Mouse (Mus musculus): ENCODE measurements around the gene Cacul1. TPM values are rescaled to one million over a fixed set of nuclear protein-coding genes. Genes with fewer than 3 reads are reported as not detected.
A peak's percentile ranks its signal among the peaks of the same experiment; 100 is the strongest.

Cacul1 gene
- polyA plus RNA-seq, 1 experiment from 2014 or later, result 23.4 TPM

GRCm38 (mm10) chr19:60583201-60583600, 2.4 kb upstream of the Cacul1 start:
- Histone ChIP-seq H3K9me3 (no peaks in the 10 kb centered on the region), H3K27me3 (no peaks in the 10 kb centered on the region), H3K4me1 (replicated peaks) (peaks cover 23% of the 10 kb centered on the region), H3K36me3 (no peaks in the 10 kb centered on the region), H3K4me2 (replicated peaks) (no peak overlapping the region), H3K4me3 (replicated peaks) (no peak overlapping the region), H3K27ac (no peak overlapping the region), H3K9ac (replicated peaks) (no peak overlapping the region)
- 93% methylated on average over 2 of the region's 2 CpGs for WGBS
- no peak for ATAC-seq

DNA sequence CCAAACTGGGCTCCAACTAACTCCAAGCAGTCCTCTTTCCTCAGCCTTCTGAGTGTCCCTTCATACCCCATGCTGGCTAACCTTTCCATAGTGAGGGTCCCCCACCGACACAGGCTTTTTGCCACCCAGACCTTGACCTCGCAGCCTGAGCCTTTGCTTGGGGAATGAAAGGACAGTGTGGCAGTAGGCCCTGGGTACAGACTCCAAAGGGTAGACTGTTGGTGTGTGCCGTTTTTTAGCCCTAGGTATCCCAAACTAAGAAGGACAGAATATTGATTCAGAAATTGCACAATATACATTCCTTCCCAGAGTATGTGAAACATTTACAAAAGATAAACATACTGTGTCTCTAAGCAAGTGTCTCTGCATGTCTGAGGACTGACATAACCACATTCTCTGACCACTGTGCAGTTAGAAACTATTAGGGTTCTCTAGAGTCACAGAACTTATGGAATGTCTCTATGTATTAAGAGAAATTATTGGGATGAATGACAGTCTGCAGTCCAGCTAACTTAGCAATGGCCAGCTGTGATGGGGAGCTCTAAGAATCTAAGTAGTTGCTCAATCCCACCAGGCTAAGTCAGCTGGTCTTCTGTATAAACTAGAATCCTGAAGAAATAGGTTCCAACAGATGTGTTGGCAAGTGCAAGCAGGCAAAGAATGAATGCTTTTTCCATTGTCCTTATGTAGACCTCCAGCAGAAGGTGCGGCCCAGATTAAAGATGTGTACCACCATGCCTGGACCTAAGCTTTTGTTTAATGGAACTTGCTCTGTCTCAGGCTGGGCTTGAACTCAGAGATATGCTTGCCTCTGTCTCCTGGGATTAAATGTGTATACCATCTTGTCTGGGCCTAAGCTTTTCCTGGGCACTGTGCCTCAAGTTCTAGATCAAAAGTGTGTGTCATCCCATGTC, 809 bp upstream of the Cacul1 start:
- ATAC-seq, result peak; percentile 62
- H3K36me3 ChIP-seq, result no peaks in the 10 kb centered on the region
- H3K4me2 ChIP-seq (replicated peaks), result peak overlapping the region; percentile 84
- H3K27me3 ChIP-seq, result no peaks in the 10 kb centered on the region
- H3K4me1 ChIP-seq (replicated peaks), result peaks cover 36% of the 10 kb centered on the region
- 41% methylated on average over 4 of the region's 4 CpGs for WGBS
- peak overlapping the region; percentile 94 for H3K27ac ChIP-seq
- H3K9me3 ChIP-seq, result no peaks in the 10 kb centered on the region
- H3K9ac ChIP-seq (replicated peaks), result peak overlapping the region; percentile 51
- peak overlapping the region; percentile 98 for H3K4me3 ChIP-seq (replicated peaks)

DNA sequence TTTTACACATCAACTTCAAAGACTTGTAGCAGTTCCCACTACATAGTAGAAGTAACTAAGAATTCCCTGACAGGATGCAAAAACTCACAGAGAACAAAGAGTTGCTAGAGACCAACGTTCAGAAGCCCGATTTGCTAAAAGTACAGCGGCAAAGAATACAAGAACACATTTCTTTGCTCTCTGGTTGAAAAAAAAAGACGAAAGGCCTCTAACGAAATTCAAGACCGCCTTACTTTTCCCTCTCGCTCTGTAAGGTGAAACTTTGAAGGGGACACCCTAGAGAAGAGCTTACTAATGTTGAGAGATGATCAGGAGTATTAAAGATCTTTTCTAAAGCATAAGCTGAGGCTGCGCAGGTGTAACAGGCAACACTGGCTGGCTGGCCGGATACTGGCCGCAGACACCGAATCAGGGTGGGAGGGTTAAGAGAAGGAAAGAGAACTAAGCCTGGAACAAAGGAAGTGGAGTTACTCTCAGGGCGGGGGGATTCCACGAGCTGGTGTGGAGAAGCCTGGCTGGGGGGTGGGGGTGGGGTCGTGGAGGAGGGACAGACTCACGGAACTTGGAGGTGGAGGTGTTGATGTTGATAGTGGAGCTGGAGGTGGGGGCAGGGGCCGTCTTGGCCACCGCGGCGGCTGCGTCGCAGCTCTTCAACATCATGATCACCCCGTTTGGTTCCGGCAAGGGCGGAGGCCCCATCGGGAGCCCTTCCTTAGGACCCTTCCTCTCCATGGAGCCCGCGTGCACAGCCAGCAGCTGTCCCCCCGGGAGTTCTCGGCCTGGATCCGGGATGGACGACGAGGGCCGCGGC, 849 bp downstream of the Cacul1 start:
- peak; percentile 75 for ATAC-seq
- Histone ChIP-seq H3K27me3 (no peaks in the 10 kb centered on the region), H3K9me3 (no peaks in the 10 kb centered on the region), H3K9ac (replicated peaks) (peak overlapping the region; percentile 98), H3K4me1 (replicated peaks) (peaks cover 50% of the 10 kb centered on the region), H3K36me3 (no peaks in the 10 kb centered on the region; the same call in 1 of the 2 replicates), H3K27ac (peak overlapping the region; percentile 94), H3K4me2 (replicated peaks) (peak overlapping the region; percentile 84), H3K4me3 (replicated peaks) (peak overlapping the region; percentile 98)
- WGBS, result 1% methylated on average over 33 of the region's 34 CpGs

DNA sequence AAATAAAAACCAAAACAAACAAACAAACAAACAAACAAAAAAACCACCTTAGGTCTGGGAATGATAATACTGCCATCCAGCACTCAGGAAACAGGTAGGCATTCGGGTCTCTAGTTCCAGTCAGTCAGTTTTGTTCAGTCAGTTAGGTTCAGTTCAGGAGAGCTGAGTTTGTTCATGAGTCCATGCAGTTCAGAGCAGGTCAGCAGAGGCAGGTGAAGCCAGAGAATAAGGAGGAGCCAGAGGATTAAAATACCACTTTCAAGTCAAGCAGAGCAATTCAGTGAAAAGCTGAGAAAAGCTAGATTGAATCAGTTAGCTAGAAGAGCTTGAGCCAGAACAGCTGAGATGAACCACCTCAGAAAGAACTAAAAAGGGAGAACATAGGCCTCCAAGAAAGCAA, 4.1 kb downstream of the Cacul1 start:
- peak overlapping the region; percentile 14; the same call in 1 of the 2 replicates for H3K4me2 ChIP-seq (replicated peaks)

GRCm38 (mm10) chr19:60560497-60560896, 20.3 kb downstream of the Cacul1 start:
- Histone ChIP-seq H3K9me3 (no peaks in the 10 kb centered on the region), H3K9ac (replicated peaks) (no peak overlapping the region), H3K4me3 (replicated peaks) (no peak overlapping the region), H3K4me2 (replicated peaks) (no peak overlapping the region), H3K27me3 (no peaks in the 10 kb centered on the region), H3K4me1 (replicated peaks) (peaks cover 2% of the 10 kb centered on the region; the same call in 1 of the 2 replicates), H3K27ac (no peak overlapping the region), H3K36me3 (peaks cover 20% of the 10 kb centered on the region)
- ATAC-seq, result no peak

More for the DNA sequence above, 4.1 kb downstream of the Cacul1 start:
- peaks cover 64% of the 10 kb centered on the region for H3K4me1 ChIP-seq (replicated peaks)
- 90% methylated on average over 1 of the region's 1 CpGs for WGBS
- H3K4me3 ChIP-seq (replicated peaks), result no peak overlapping the region
- no peaks in the 10 kb centered on the region for H3K9me3 ChIP-seq
- peaks cover 5% of the 10 kb centered on the region; the same call in 1 of the 2 replicates for H3K36me3 ChIP-seq
- 0 out of 2 replicates have a peak overlapping the region, but pooled peaks have one; percentile 32 for H3K9ac ChIP-seq (replicated peaks)
- no peak for ATAC-seq
- no peak overlapping the region for H3K27ac ChIP-seq
- no peaks in the 10 kb centered on the region for H3K27me3 ChIP-seq

GRCm38 (mm10) chr19:60554866-60555438, 25.9 kb downstream of the Cacul1 start:
- H3K27ac ChIP-seq, result no peak overlapping the region
- H3K4me1 ChIP-seq (replicated peaks), result peaks cover 2% of the 10 kb centered on the region; the same call in 1 of the 2 replicates
- no peak overlapping the region for H3K4me2 ChIP-seq (replicated peaks)
- no peak overlapping the region for H3K9ac ChIP-seq (replicated peaks)
- H3K9me3 ChIP-seq, result no peaks in the 10 kb centered on the region
- H3K36me3 ChIP-seq, result peaks cover 23% of the 10 kb centered on the region
- no peak overlapping the region for H3K4me3 ChIP-seq (replicated peaks)
- ATAC-seq, result no peak
- 88% methylated on average over 4 of the region's 4 CpGs for WGBS
- H3K27me3 ChIP-seq, result no peaks in the 10 kb centered on the region

DNA sequence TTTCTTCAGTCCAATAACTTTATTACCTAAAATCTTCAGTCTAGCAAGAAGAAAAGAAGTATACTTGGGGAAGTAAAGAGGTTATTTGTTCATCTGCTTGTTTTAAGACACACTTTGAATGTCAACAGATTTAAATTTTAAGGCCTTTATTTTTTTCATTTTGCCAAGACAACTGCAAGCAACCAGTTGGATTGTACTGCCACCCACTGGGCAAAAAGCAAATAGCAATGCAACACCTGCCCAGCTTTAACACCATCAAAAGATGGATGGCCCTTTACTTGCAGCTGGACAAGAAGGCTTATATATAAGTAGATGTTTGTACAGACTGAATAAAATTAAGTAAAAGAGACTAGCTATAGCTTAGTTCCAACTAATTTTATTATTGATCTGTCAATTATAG, 27.3 kb downstream of the Cacul1 start:
- Histone ChIP-seq H3K9me3 (no peaks in the 10 kb centered on the region), H3K4me1 (replicated peaks) (peaks cover 2% of the 10 kb centered on the region; the same call in 1 of the 2 replicates), H3K4me2 (replicated peaks) (no peak overlapping the region), H3K27ac (no peak overlapping the region), H3K27me3 (no peaks in the 10 kb centered on the region), H3K9ac (replicated peaks) (no peak overlapping the region), H3K36me3 (peaks cover 18% of the 10 kb centered on the region), H3K4me3 (replicated peaks) (no peak overlapping the region)
- ATAC-seq, result no peak

DNA sequence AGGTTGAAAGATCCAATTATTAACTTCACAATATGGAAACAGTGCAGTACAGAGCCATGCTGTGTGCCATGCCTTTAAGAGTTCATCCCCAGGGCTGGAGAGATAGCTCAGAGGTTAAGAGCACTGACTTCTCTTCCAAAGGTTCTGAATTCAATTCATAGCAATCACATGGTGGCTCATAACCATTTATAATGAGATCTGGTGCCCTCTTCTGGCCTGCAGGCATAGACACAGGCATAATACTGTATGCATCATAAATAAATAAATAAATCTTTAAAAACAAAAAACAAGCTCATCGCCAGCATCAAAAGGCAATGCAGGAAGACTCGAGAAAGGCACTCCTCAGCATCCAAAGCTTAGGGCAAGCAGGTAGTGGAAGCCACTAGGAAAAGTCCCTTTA, 37.5 kb downstream of the Cacul1 start:
- H3K4me3 ChIP-seq (replicated peaks), result no peak overlapping the region
- no peaks in the 10 kb centered on the region for H3K27me3 ChIP-seq
- 86% methylated on average over 2 of the region's 2 CpGs for WGBS
- H3K27ac ChIP-seq, result no peak overlapping the region
- ATAC-seq, result no peak
- no peak overlapping the region for H3K9ac ChIP-seq (replicated peaks)
- H3K36me3 ChIP-seq, result peaks cover 20% of the 10 kb centered on the region
- H3K9me3 ChIP-seq, result no peaks in the 10 kb centered on the region
- H3K4me2 ChIP-seq (replicated peaks), result no peak overlapping the region
- H3K4me1 ChIP-seq (replicated peaks), result no peaks in the 10 kb centered on the region

GRCm38 (mm10) chr19:60531897-60532296, 48.9 kb downstream of the Cacul1 start:
- no peak overlapping the region for H3K9ac ChIP-seq (replicated peaks)
- peaks cover 22% of the 10 kb centered on the region for H3K36me3 ChIP-seq
- H3K27me3 ChIP-seq, result no peaks in the 10 kb centered on the region
- H3K9me3 ChIP-seq, result no peaks in the 10 kb centered on the region
- no peak overlapping the region for H3K4me2 ChIP-seq (replicated peaks)
- no peak overlapping the region for H3K4me3 ChIP-seq (replicated peaks)
- no peak for ATAC-seq
- WGBS, result 93% methylated on average over 2 of the region's 2 CpGs
- H3K4me1 ChIP-seq (replicated peaks), result no peaks in the 10 kb centered on the region
- no peak overlapping the region for H3K27ac ChIP-seq

DNA sequence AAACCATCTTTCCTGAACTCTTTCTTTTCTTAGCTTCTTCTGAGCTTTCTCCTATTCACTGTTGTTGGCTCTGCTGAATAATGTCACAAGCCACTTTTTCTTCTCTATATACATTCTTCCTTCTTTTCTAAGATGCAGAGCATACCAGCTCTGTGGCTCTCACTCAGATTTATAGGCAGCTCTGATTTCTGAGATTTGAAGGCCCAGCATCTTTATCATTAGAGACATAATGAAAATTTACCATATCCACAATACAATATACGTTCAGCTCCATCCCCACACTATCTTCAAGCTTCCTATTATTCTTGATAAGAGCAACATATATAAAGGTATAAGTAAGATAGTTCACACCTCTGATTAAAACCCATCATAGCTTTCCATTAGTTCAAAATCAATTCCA, 50.7 kb downstream of the Cacul1 start:
- Histone ChIP-seq H3K4me1 (replicated peaks) (no peaks in the 10 kb centered on the region), H3K36me3 (peaks cover 26% of the 10 kb centered on the region), H3K9me3 (no peaks in the 10 kb centered on the region), H3K4me3 (replicated peaks) (no peak overlapping the region), H3K9ac (replicated peaks) (no peak overlapping the region), H3K27ac (no peak overlapping the region), H3K4me2 (replicated peaks) (no peak overlapping the region), H3K27me3 (no peaks in the 10 kb centered on the region)
- WGBS, result 95% methylated on average over 1 of the region's 1 CpGs
- no peak for ATAC-seq

DNA sequence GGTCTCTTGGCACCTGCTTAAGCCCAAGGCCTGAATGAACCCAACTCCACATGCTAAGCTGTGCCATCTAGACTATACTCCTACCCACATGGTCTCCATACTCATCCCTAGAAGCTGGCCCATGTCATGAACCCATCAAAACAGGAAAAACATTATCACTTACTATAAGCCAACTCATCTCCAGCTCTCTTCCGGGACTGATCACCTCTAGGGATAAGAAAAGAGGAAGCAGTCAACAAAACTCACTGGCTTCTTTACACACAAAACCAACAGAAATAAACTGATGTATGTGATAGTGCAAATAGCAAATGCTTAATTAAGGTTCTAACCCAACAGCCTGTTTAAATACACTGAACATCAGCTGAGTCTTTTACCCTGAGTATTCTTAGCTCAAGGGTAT, 51.5 kb downstream of the Cacul1 start:
- Histone ChIP-seq H3K36me3 (peaks cover 34% of the 10 kb centered on the region), H3K4me1 (replicated peaks) (no peaks in the 10 kb centered on the region), H3K27ac (no peak overlapping the region), H3K27me3 (no peaks in the 10 kb centered on the region), H3K9ac (replicated peaks) (no peak overlapping the region), H3K4me3 (replicated peaks) (no peak overlapping the region), H3K4me2 (replicated peaks) (no peak overlapping the region), H3K9me3 (no peaks in the 10 kb centered on the region)
- 93% methylated on average over 1 of the region's 1 CpGs for WGBS
- ATAC-seq, result no peak

GRCm38 (mm10) chr19:60528602-60529001, 52.2 kb downstream of the Cacul1 start:
- H3K4me1 ChIP-seq (replicated peaks), result no peaks in the 10 kb centered on the region
- no peaks in the 10 kb centered on the region for H3K9me3 ChIP-seq
- WGBS, result 96% methylated on average over 3 of the region's 3 CpGs
- H3K36me3 ChIP-seq, result peaks cover 31% of the 10 kb centered on the region
- H3K4me2 ChIP-seq (replicated peaks), result no peak overlapping the region
- H3K27ac ChIP-seq, result no peak overlapping the region
- no peak for ATAC-seq
- no peak overlapping the region for H3K4me3 ChIP-seq (replicated peaks)
- H3K27me3 ChIP-seq, result no peaks in the 10 kb centered on the region
- H3K9ac ChIP-seq (replicated peaks), result no peak overlapping the region
